Mouse (Mus musculus) forebrain, embryonic 12.5 days (tissue): Measurements from ENCODE around the gene Gtf2ird2. TPM values are rescaled to one million over a fixed set of nuclear protein-coding genes. Genes with fewer than 3 reads are reported as not detected.

Source experiments
- ATAC-seq: fragments of 200-750 bp; cut with Nextera tagmentation; 2 replicates; pipeline ENCODE4 v1.8.0; 2017; ENCODE audit warnings: moderate TSS enrichment; ENCODE audit not compliant: low FRiP score
- H3K27ac ChIP-seq: fragments of 300-500 bp; sonication (generic); 2 replicates; pipeline ENCODE4 v1.5.1; 2016; ENCODE audit warnings: mild to moderate bottlenecking
- H3K27me3 ChIP-seq: fragments of 300-500 bp; sonication (generic); 2 replicates; pipeline ENCODE4 v1.6.1; 2016; ENCODE audit warnings: mild to moderate bottlenecking
- H3K36me3 ChIP-seq: fragments of 300-500 bp; sonication (generic); replicated peaks from 2 replicates; pipeline ENCODE4 v1.6.1; 2016; ENCODE audit warnings: mild to moderate bottlenecking
- H3K4me1 ChIP-seq: fragments of 300-500 bp; sonication (generic); 2 replicates; pipeline ENCODE4 v1.6.1; 2016
- H3K4me2 ChIP-seq: fragments of 300-500 bp; sonication (generic); 2 replicates; pipeline ENCODE4 v1.6.1; 2016; ENCODE audit warnings: mild to moderate bottlenecking, moderate library complexity
- H3K4me3 ChIP-seq: fragments of 300-500 bp; sonication (generic); replicated peaks from 2 replicates; pipeline ENCODE4 v1.5.1; 2016; ENCODE audit warnings: mild to moderate bottlenecking
- H3K9ac ChIP-seq: fragments of 300-500 bp; sonication (generic); 2 replicates; pipeline ENCODE4 v1.6.1; 2016; ENCODE audit warnings: mild to moderate bottlenecking
- H3K9me3 ChIP-seq: fragments of 300-500 bp; sonication (generic); 2 replicates; pipeline ENCODE4 v1.6.1; 2016
- WGBS: fragments of 180-500 bp; shearing (Covaris S2); methylation state at CpG from one replicate; pipeline ENCODE4 v1.1.7; 2016; 5-methylcytosine and 5-hydroxymethylcytosine counted together
- polyA plus RNA-seq: library from polyadenylated mRNA; unstranded; fragments of >200 nt; fragmentation: Nextera tagmentation; extraction: Ambion mirVana; gene quantifications from 2 replicates; pipeline ENCODE4 v1.2.1, GENCODE M21; 2016

The Gtf2ird2 gene
- polyA plus RNA-seq, 1 experiment from 2014 or later, result 11.6 TPM

GRCm38 (mm10) chr5:134166642-134167041, 17.2 kb upstream of the Gtf2ird2 start:
- 93% methylated on average over 7 of the region's 7 CpGs for WGBS
- H3K4me2 ChIP-seq, result no peak overlapping the region
- no peaks in the 10 kb centered on the region for H3K9me3 ChIP-seq
- H3K27ac ChIP-seq, result no peak overlapping the region
- H3K9ac ChIP-seq, result no peak overlapping the region
- peaks cover 43% of the 10 kb centered on the region for H3K36me3 ChIP-seq
- no peaks in the 10 kb centered on the region for H3K27me3 ChIP-seq
- H3K4me1 ChIP-seq, result peaks cover 10% of the 10 kb centered on the region
- H3K4me3 ChIP-seq, result no peak overlapping the region
- ATAC-seq, result no peak

DNA sequence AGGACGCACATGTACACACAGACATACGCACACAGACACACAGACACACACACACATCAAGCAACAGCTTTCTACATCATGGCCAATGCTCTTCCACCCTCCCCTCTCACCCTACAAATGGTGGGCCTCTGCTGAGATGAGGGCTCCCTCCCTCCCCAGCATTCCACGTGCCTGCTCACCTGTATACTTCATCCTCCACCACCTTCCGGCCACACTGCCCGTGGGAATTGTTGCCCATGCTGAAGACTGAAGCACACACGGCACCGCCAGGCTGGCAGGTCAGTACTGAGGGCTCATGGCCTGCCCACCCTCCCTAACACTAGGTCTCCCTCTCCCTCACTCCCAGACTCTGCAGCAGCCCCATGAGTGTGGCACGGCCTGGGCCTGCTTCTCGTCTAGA, 15.8 kb upstream of the Gtf2ird2 start:
- WGBS, result 92% methylated on average over 9 of the region's 9 CpGs
- peaks cover 33% of the 10 kb centered on the region for H3K36me3 ChIP-seq

GRCm38 (mm10) chr5:134169231-134169630, 14.6 kb upstream of the Gtf2ird2 start:
- H3K27ac ChIP-seq, result no peak overlapping the region
- H3K4me1 ChIP-seq, result peaks cover 10% of the 10 kb centered on the region
- no peaks in the 10 kb centered on the region for H3K9me3 ChIP-seq
- H3K4me3 ChIP-seq, result no peak overlapping the region
- no peak for ATAC-seq
- no peaks in the 10 kb centered on the region for H3K27me3 ChIP-seq
- peaks cover 24% of the 10 kb centered on the region for H3K36me3 ChIP-seq
- WGBS, result 94% methylated on average over 10 of the region's 10 CpGs
- H3K9ac ChIP-seq, result no peak overlapping the region
- no peak overlapping the region for H3K4me2 ChIP-seq

More for the DNA sequence above, 15.8 kb upstream of the Gtf2ird2 start:
- Histone ChIP-seq H3K4me1 (peaks cover 10% of the 10 kb centered on the region), H3K4me2 (no peak overlapping the region), H3K27me3 (no peaks in the 10 kb centered on the region), H3K9me3 (no peaks in the 10 kb centered on the region), H3K4me3 (no peak overlapping the region), H3K27ac (no peak overlapping the region), H3K9ac (no peak overlapping the region)
- ATAC-seq, result no peak

DNA sequence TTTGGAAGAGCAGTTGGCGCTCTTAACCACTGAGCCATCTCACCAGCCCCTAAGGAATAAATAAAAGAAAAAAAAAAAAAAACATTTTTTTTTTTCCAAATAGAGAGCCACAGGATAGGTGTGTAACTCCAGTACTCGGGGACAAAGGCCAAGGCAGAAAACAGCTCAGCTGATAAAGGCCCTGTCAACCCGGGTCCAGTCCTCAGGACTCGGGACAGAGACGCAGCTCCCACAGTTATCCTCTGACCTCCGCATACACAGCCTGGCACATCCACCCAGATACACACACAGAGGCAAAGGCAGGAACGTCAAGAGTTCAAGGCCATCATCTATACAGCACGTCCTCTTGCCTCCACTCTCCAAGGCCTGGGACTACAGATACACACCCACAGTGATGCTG, 13.7 kb upstream of the Gtf2ird2 start:
- Histone ChIP-seq H3K27me3 (no peaks in the 10 kb centered on the region), H3K4me2 (no peak overlapping the region), H3K36me3 (peaks cover 24% of the 10 kb centered on the region), H3K9me3 (no peaks in the 10 kb centered on the region), H3K4me3 (no peak overlapping the region), H3K27ac (no peak overlapping the region), H3K4me1 (peaks cover 9% of the 10 kb centered on the region), H3K9ac (no peak overlapping the region)
- 97% methylated on average over 8 of the region's 8 CpGs for WGBS
- ATAC-seq, result no peak

DNA sequence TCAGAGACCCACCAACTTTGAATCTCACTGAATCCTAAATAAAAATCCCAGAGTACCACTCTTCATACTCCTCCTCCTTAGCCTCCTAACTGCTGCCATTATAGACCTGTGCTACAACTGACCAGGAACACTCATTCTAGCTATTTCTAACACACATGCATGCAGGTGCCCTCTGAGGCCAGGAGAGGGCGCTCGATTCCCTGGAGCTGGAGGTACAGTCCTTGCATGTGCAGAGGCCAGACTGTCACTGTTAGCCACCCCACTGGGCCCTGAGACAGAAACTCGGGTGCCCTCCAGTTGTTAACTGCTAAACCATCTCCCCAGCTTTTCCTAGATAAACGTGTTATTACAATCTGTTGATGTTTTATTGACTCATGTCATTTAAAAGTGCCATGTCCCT, 10.6 kb upstream of the Gtf2ird2 start:
- no peak overlapping the region for H3K4me2 ChIP-seq
- peaks cover 16% of the 10 kb centered on the region for H3K4me1 ChIP-seq
- no peak overlapping the region for H3K27ac ChIP-seq
- H3K36me3 ChIP-seq, result peaks cover 16% of the 10 kb centered on the region
- no peaks in the 10 kb centered on the region for H3K27me3 ChIP-seq
- no peaks in the 10 kb centered on the region for H3K9me3 ChIP-seq
- H3K9ac ChIP-seq, result no peak overlapping the region
- 42% methylated on average over 4 of the region's 4 CpGs for WGBS
- no peak overlapping the region for H3K4me3 ChIP-seq
- ATAC-seq, result no peak

- peak overlapping the region; percentile 92 for H3K4me2 ChIP-seq
- H3K9me3 ChIP-seq, result no peaks in the 10 kb centered on the region
- H3K4me3 ChIP-seq, result peak overlapping the region; percentile 97
- WGBS, result 18% methylated on average over 10 of the region's 10 CpGs
- H3K4me1 ChIP-seq, result peaks cover 16% of the 10 kb centered on the region
- H3K27me3 ChIP-seq, result no peaks in the 10 kb centered on the region
- H3K36me3 ChIP-seq, result peaks cover 4% of the 10 kb centered on the region
- no peak for ATAC-seq
- peak overlapping the region; percentile 69 for H3K9ac ChIP-seq
- H3K27ac ChIP-seq, result peak overlapping the region; percentile 78; the same call in 1 of the 2 replicates
Observed at GRCm38 (mm10) chr5:134175696-134176095, 8.1 kb upstream of the Gtf2ird2 start.

DNA sequence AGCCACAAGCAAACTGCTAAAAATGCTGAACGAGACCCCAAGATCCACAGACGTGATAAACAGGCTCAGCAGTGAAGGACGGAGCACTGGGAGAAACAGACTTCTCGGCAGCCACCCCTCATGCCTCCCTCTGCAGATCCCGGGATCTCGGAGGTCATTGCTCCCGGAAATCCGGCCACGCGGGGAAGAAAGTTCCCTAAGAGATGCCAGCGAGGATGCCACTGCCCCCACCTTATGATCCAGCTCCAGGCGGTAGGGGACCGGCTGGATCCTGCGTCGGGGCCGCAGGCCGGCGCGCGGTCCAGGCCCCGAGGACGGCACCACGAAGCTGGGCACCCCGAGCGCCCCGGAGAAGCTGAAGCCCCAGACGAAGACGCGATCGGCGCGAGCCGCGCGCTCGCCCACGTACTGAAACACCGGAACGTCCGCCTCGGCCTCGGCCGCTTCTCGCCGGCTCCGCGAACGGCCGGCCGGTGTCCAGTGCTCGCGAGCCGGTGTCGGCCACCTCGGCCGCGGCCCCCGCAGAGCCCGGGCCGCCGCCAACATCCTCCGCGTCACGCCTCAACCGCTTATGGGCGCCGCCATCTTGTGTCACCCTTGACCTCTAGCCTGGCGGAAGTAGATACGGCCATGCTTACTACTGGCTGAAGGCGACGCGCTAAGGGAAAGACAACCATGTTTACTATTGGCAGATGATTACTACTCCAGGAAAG, 7.5 kb upstream of the Gtf2ird2 start, which contains the start of gene Rcc1l:
Gene Rcc1l, minus strand, starts transcription at position 606 of the 713 bp plus-strand sequence.
- Histone ChIP-seq H3K27me3 (no peaks in the 10 kb centered on the region), H3K4me1 (peaks cover 16% of the 10 kb centered on the region), H3K9me3 (no peaks in the 10 kb centered on the region), H3K27ac (peak within 1 kb of the TSS; percentile 78), H3K4me3 (peak within 1 kb of the TSS; percentile 97), H3K9ac (peak within 1 kb of the TSS; percentile 69), H3K4me2 (peak within 1 kb of the TSS; percentile 92), H3K36me3 (peaks cover 4% of the 10 kb centered on the region; the same call in 1 of the 2 replicates)
- under 1% methylated on average over 72 of the region's 72 CpGs for WGBS
- ATAC-seq, result peak; percentile 91

DNA sequence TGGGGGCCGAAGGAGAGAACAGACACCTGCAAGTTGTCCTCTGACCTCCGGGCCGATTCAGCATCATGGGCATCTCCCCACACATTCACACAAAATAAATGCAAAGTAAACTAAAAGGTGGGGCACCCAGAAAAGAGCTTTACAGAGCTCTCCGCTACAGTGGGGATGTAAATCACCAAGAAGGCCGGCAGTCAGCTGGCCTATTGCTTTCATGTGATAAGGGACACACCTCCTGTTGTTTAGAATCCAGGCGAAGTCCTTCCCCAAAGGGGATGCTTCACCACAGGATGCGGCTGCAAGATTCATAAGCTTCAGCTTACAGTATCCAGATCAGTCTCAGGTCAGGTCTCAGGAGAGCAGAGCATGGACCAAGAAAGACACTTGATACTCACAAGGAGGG, 5.3 kb upstream of the Gtf2ird2 start:
- peaks cover 32% of the 10 kb centered on the region for H3K4me1 ChIP-seq
- no peak overlapping the region for H3K9ac ChIP-seq
- no peaks in the 10 kb centered on the region for H3K9me3 ChIP-seq
- WGBS, result 81% methylated on average over 7 of the region's 7 CpGs
- no peaks in the 10 kb centered on the region for H3K36me3 ChIP-seq
- no peak for ATAC-seq
- H3K27me3 ChIP-seq, result no peaks in the 10 kb centered on the region
- H3K4me2 ChIP-seq, result no peak overlapping the region
- H3K27ac ChIP-seq, result no peak overlapping the region
- no peak overlapping the region for H3K4me3 ChIP-seq

GRCm38 (mm10) chr5:134179871-134180270, 3.9 kb upstream of the Gtf2ird2 start:
- no peak for ATAC-seq
- H3K36me3 ChIP-seq, result no peaks in the 10 kb centered on the region
- WGBS, result 28% methylated on average over 7 of the region's 7 CpGs
- H3K9me3 ChIP-seq, result no peaks in the 10 kb centered on the region
- no peak overlapping the region for H3K4me3 ChIP-seq
- H3K27ac ChIP-seq, result no peak overlapping the region
- H3K4me2 ChIP-seq, result no peak overlapping the region
- no peaks in the 10 kb centered on the region for H3K27me3 ChIP-seq
- H3K9ac ChIP-seq, result no peak overlapping the region
- H3K4me1 ChIP-seq, result peaks cover 30% of the 10 kb centered on the region

- H3K4me1 ChIP-seq, result peaks cover 18% of the 10 kb centered on the region
- H3K9me3 ChIP-seq, result no peaks in the 10 kb centered on the region
- H3K9ac ChIP-seq, result no peak overlapping the region
- H3K27me3 ChIP-seq, result no peaks in the 10 kb centered on the region
- H3K4me2 ChIP-seq, result no peak overlapping the region
- WGBS, result 84% methylated on average over 3 of the region's 3 CpGs
- no peak for ATAC-seq
- no peak overlapping the region for H3K4me3 ChIP-seq
- H3K36me3 ChIP-seq, result no peaks in the 10 kb centered on the region
- H3K27ac ChIP-seq, result peak overlapping the region; percentile 36; the same call in 1 of the 2 replicates
Observed at GRCm38 (mm10) chr5:134182172-134182571, 1.6 kb upstream of the Gtf2ird2 start.

- Histone ChIP-seq H3K27ac (no peak overlapping the region), H3K36me3 (no peaks in the 10 kb centered on the region), H3K4me2 (peak overlapping the region; percentile 83), H3K4me1 (peaks cover 18% of the 10 kb centered on the region), H3K9ac (peak overlapping the region; percentile 83; the same call in 1 of the 2 replicates), H3K27me3 (no peaks in the 10 kb centered on the region), H3K9me3 (no peaks in the 10 kb centered on the region), H3K4me3 (peak overlapping the region; percentile 72; the same call in 1 of the 2 replicates)
- WGBS, result 65% methylated on average over 4 of the region's 4 CpGs
- no peak for ATAC-seq
Observed at GRCm38 (mm10) chr5:134182735-134183134, 1.1 kb upstream of the Gtf2ird2 start.

DNA sequence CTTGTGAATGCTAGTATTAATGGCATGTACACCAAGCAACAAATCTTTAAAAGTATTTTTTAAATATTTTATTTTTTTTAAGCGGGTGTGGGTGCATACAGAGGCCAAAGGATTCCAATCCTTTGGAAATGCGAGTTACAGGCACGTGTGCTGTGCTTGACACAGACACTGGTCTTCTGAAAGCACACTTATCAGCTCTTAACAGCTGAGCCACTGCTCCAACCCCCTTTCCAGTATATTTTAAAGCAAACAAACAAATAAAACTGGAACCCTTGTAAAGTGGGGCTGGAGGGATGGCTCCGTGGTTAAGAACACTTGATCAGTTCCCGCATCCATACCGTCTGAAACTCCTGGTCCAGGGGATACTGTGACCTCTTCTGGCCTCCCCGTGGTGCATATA, 657 bp upstream of the Gtf2ird2 start:
- Histone ChIP-seq H3K4me2 (peak overlapping the region; percentile 83), H3K4me3 (peak overlapping the region; percentile 72), H3K36me3 (no peaks in the 10 kb centered on the region), H3K9ac (peak overlapping the region; percentile 83), H3K9me3 (no peaks in the 10 kb centered on the region), H3K4me1 (peaks cover 18% of the 10 kb centered on the region), H3K27ac (0 out of 2 replicates have a peak overlapping the region, but pooled peaks have one; percentile 5), H3K27me3 (no peaks in the 10 kb centered on the region)
- ATAC-seq, result no peak
- WGBS, result 62% methylated on average over 7 of the region's 7 CpGs

- H3K4me1 ChIP-seq, result peaks cover 18% of the 10 kb centered on the region
- ATAC-seq, result no peak
- H3K9me3 ChIP-seq, result no peaks in the 10 kb centered on the region
- H3K4me2 ChIP-seq, result no peak overlapping the region
- H3K36me3 ChIP-seq, result no peaks in the 10 kb centered on the region
- H3K27me3 ChIP-seq, result no peaks in the 10 kb centered on the region
- WGBS, result 88% methylated on average over 3 of the region's 3 CpGs
- no peak overlapping the region for H3K4me3 ChIP-seq
- no peak overlapping the region for H3K9ac ChIP-seq
- no peak overlapping the region for H3K27ac ChIP-seq
Observed at GRCm38 (mm10) chr5:134186059-134186458, 2.2 kb downstream of the Gtf2ird2 start.
